Mouse (Mus musculus): ENCODE measurements around the gene Flvcr2. TPM values are rescaled to one million over a fixed set of nuclear protein-coding genes. Genes with fewer than 3 reads are reported as not detected.
"Not testable (repeated sequence)": the region's sequence is repeated elsewhere in the genome, so short reads cannot be mapped to it uniquely, and the experiment has no call there.

Gene Flvcr2
- total RNA-seq (2021) (1 to 10 TPM; 2.0 to 2.1 TPM), polyA plus RNA-seq (2012; rRNA removed) (3.4 and 6.5 TPM in 2 replicates)
- long read RNA-seq, partial matches to known transcripts, result 0 of 3 reads
- long read RNA-seq, other reads (novel, unspliced or antisense), result 1 of 3 reads

DNA sequence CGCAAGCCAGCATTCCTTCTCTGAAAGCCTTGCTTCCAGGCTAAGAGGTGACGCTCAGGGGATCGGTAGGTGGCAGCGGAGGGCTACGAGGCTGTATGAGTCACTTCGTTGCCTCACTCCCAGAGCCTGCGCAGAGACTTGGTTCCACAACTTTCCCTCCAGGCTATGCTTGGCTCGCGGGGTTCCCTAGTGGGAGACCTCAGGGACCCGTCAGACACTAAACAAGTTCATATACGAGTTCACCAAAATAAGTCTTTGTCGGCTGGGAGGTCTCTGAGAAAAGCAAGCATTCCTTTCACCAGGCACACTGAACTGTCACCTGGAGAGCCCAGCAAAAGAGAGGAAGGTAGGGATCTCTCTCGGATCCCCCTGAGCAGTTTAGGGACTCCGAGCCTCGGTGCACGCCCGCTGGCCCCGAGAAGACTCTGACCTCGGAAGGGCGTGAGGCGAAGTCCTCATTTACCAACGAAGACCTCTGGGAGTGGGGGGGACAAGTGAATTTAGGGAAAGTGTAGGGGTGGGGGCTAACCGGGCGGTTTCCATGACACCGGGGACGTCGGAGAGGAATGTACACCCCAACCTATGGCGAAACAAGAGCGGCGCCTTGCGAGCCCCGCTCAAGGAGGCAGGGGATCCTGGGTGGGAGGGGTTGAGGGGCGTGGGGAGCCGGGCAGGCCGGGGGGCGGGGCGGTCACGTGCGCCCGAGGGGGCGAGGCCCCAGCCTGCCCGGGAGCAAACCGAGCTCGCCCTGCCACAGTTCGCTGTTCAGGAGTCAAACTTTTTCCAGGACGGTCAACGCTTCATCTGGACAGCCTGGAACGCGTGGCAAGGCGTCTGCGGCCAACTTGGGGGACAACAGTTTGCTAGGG is at the start of gene Flvcr2:
Flvcr2 (plus strand) TSS at position 713 of the 869 bp plus-strand sequence.
- WGBS, result under 1% methylated on average over 51 of the region's 51 CpGs
- H3K36me3 ChIP-seq (ENCODE audit: control insufficient read depth, insufficient read depth, low read length), result no peaks in the 10 kb centered on the region
- peak within 1 kb of the TSS; percentile 47 for H3K27ac ChIP-seq
- no peaks in the 10 kb centered on the region for H3K79me2 ChIP-seq (replicated peaks; ENCODE audit: control insufficient read depth, insufficient read depth, low read length)
- H3K9ac ChIP-seq (ENCODE audit: low read depth, low read length), result peak within 1 kb of the TSS; percentile 63
- intact Hi-C loops (cut with DNase I), result loop anchor here (1.0 to 5.0 kb wide), 2 partner anchors 72 to 331 kb away; partner anchors contain the start of gene Tgfb3
- 0 out of 2 replicates have a peak, but pooled peaks cover 2% of the 10 kb centered on the region for H3K4me1 ChIP-seq (ENCODE audit: control insufficient read depth, insufficient read depth, low read length)
- peak; percentile 84 to 86 for DNase-seq
- TF ChIP-seq POLR2A (IDR thresholded peaks at IDR 0.05; ENCODE audit: insufficient read depth, low read depth, low read length) (0 out of 2 replicates have a peak, but pooled peaks have one; percentile 22), CTCF (IDR thresholded peaks at IDR 0.05) (peak; percentile 96), EP300 (IDR thresholded peaks at IDR 0.05; ENCODE audit: insufficient read depth, low read depth, low read length) (peak; percentile 97)
- no peaks in the 10 kb centered on the region for H3K27me3 ChIP-seq (ENCODE audit: control insufficient read depth, insufficient read depth, low read length)
- H3K4me3 ChIP-seq, result peak within 1 kb of the TSS; percentile 49

DNA sequence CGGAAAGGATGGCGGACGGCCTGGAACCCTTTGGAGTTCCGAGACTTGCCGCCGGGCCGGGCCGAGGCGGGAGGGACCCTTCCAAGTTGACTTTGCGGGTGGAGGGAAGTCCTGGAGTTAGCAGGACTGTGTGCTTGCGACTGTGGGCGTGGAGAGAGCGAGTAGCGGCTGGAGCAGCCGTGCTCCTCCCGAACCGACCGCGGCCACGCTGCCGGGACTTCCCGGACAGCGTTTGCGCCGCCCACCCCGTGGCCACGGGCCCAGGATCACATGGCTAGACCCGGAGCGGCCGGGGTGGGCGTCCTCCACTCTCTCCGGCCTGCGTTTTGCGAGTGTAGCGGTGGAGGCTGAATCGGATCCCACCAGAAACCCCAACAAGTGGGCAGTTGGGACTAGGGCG is 48.2 kb upstream of the Flvcr2 start:
- H3K4me1 ChIP-seq (ENCODE audit: control insufficient read depth, insufficient read depth, low read length); H3K79me2 ChIP-seq (replicated peaks; ENCODE audit: control insufficient read depth, insufficient read depth, low read length); DNase-seq; intact Hi-C loops (cut with DNase I); H3K36me3 ChIP-seq (ENCODE audit: control insufficient read depth, insufficient read depth, low read length); H3K27me3 ChIP-seq (ENCODE audit: control insufficient read depth, insufficient read depth, low read length); H3K27ac ChIP-seq; H3K4me3 ChIP-seq: not testable (repeated sequence)
- H3K9ac ChIP-seq (ENCODE audit: low read depth, low read length), result 0 out of 2 replicates have a peak overlapping the region, but pooled peaks have one; percentile 49
- WGBS, result 14% methylated on average over 15 of the region's 37 CpGs

DNA sequence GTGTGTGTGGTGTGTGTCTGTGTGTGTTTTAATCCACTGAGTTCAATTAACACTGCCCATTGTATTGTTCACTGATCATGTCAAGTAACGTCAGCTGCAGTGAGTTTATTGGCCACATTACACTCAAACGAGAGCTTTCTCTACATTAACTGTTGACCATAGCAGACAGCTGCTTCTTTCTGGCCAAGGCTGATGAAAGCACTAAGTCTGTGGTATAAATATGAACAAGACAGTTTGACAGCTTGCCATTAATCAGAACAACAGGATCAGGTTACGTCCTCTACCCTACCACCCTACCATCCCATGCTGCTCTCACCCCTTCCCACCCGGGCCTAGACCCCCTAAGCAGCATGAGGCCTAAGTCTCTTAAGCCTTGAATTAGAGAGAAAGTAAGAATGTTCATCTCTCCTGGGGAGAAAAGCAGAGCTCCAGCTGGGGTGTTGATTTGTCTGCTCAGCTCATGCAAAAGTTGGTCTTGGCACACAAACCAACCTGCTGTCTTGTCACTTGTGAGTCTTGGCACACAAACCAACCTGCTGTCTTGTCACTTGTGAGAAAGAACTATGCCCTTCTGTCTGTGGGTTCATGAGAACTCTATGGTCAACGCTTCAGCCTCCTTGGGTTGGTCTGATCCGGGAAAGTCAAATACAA is 46.0 kb upstream of the Flvcr2 start:
- peaks cover 7% of the 10 kb centered on the region for H3K4me1 ChIP-seq (ENCODE audit: control insufficient read depth, insufficient read depth, low read length)
- no peaks in the 10 kb centered on the region for H3K79me2 ChIP-seq (replicated peaks; ENCODE audit: control insufficient read depth, insufficient read depth, low read length)
- intact Hi-C loops (cut with DNase I), result no loop called here
- no peak overlapping the region for H3K27ac ChIP-seq
- H3K36me3 ChIP-seq (ENCODE audit: control insufficient read depth, insufficient read depth, low read length), result no peaks in the 10 kb centered on the region
- no peak overlapping the region for H3K9ac ChIP-seq (ENCODE audit: low read depth, low read length)
- no peak overlapping the region for H3K4me3 ChIP-seq
- TF ChIP-seq POLR2A (IDR thresholded peaks at IDR 0.05; ENCODE audit: insufficient read depth, low read depth, low read length) (no peak), EP300 (IDR thresholded peaks at IDR 0.05; ENCODE audit: insufficient read depth, low read depth, low read length) (no peak), CTCF (IDR thresholded peaks at IDR 0.05) (no peak)
- no peak for DNase-seq
- no peaks in the 10 kb centered on the region for H3K27me3 ChIP-seq (ENCODE audit: control insufficient read depth, insufficient read depth, low read length)
- WGBS, result 78% methylated on average over 6 of the region's 6 CpGs

DNA sequence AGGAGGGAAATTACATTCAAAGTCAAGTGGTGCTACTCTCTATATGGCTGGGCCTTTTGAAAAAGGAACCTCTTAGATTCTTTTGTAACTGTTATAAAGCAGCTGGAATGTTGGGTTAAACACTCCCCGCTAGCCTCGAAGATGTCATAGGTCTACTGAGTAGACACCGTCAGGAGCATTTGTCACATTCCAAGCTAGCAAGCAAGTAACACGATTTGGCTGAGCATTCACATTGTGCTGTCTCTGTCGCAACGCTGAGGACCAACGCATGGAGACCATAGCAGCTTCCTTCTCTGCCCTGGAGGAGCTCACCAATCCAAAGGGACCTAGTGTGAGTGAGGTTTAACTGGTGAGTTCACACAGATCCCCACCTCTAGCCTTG is 45.5 kb upstream of the Flvcr2 start:
- no peak overlapping the region for H3K4me3 ChIP-seq
- DNase-seq, result no peak
- H3K9ac ChIP-seq (ENCODE audit: low read depth, low read length), result no peak overlapping the region
- H3K4me1 ChIP-seq (ENCODE audit: control insufficient read depth, insufficient read depth, low read length), result peaks cover 8% of the 10 kb centered on the region
- H3K79me2 ChIP-seq (replicated peaks; ENCODE audit: control insufficient read depth, insufficient read depth, low read length), result no peaks in the 10 kb centered on the region
- no peak for TF ChIP-seq EP300 (IDR thresholded peaks at IDR 0.05; ENCODE audit: insufficient read depth, low read depth, low read length)
- TF ChIP-seq CTCF (IDR thresholded peaks at IDR 0.05), result no peak
- TF ChIP-seq POLR2A (IDR thresholded peaks at IDR 0.05; ENCODE audit: insufficient read depth, low read depth, low read length), result no peak
- WGBS, result 80% methylated on average over 7 of the region's 7 CpGs
- intact Hi-C loops (cut with DNase I), result no loop called here
- no peaks in the 10 kb centered on the region for H3K36me3 ChIP-seq (ENCODE audit: control insufficient read depth, insufficient read depth, low read length)
- no peak overlapping the region for H3K27ac ChIP-seq
- H3K27me3 ChIP-seq (ENCODE audit: control insufficient read depth, insufficient read depth, low read length), result no peaks in the 10 kb centered on the region

DNA sequence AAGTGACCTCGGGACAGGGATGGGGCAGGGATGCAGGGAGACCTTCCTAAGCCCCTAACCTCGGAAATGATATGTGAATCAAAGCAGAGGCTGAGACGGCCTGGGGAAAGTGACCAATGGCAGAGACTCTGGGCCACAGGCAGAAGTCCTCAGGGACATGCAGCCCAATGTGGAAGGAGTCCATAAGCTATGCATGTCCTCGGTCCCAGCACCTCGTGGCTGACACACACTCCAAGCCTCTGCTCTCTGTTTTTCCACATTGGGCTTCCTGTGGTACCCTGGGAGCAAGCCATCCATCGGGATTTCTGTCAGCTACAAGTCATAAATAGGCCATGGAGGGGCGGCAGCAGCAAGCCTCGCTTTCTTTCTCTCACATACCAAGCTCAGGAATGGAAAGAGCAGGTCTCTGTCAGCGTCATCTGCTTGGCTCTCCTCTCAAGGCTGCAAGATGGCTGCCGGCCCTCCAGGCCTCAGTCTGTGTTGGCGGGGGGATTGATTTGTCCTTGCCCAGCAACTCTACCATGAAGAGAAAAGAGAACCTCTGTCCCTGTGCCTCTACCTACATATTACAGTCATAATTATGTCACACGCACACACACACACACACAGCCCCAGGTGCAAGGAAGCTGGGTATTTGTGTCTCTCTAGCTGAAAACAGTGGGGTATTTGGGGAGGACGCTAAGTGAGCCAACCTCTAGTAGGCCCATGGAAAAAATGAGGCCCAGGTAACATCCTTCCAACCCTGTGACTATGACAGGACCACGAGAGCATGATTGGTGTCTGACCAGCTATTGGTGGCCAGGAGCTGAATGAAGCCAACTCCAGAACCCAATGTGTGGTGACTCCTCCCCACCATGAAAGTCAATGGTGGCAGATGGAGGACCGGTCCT is 43.9 kb upstream of the Flvcr2 start:
- H3K36me3 ChIP-seq (ENCODE audit: control insufficient read depth, insufficient read depth, low read length), result no peaks in the 10 kb centered on the region
- intact Hi-C loops (cut with DNase I), result no loop called here
- no peak overlapping the region for H3K27ac ChIP-seq
- peaks cover 9% of the 10 kb centered on the region for H3K4me1 ChIP-seq (ENCODE audit: control insufficient read depth, insufficient read depth, low read length)
- H3K4me3 ChIP-seq, result no peak overlapping the region
- TF ChIP-seq CTCF (IDR thresholded peaks at IDR 0.05) (no peak), EP300 (IDR thresholded peaks at IDR 0.05; ENCODE audit: insufficient read depth, low read depth, low read length) (no peak), POLR2A (IDR thresholded peaks at IDR 0.05; ENCODE audit: insufficient read depth, low read depth, low read length) (no peak)
- WGBS, result 80% methylated on average over 15 of the region's 15 CpGs
- no peaks in the 10 kb centered on the region for H3K27me3 ChIP-seq (ENCODE audit: control insufficient read depth, insufficient read depth, low read length)
- no peak overlapping the region for H3K9ac ChIP-seq (ENCODE audit: low read depth, low read length)
- no peak for DNase-seq
- H3K79me2 ChIP-seq (replicated peaks; ENCODE audit: control insufficient read depth, insufficient read depth, low read length), result no peaks in the 10 kb centered on the region

Measured in heart, adult 2 months (tissue).